Mouse (Mus musculus) kidney, embryonic 14.5 days (tissue): ENCODE measurements around the gene Akap1. TPM values are rescaled to one million over a fixed set of nuclear protein-coding genes. Genes with fewer than 3 reads are reported as not detected.
A peak's percentile ranks its signal among the peaks of the same experiment; 100 is the strongest.

Experiments used
- ATAC-seq: fragments of 200-750 bp; cut with Nextera tagmentation; 2 replicates; pipeline ENCODE4 v1.8.0; 2017; ENCODE audit warnings: moderate number of reproducible peaks, mild to moderate bottlenecking, moderate TSS enrichment, moderate library complexity; ENCODE audit not compliant: low FRiP score, low TSS enrichment
- H3K27ac ChIP-seq: fragments of 300-500 bp; sonication (generic); 2 replicates; pipeline ENCODE4 v1.5.1; 2014; ENCODE audit warnings: low read depth, mild to moderate bottlenecking, low read length, moderate library complexity, mixed read lengths
- H3K27me3 ChIP-seq: fragments of 300-500 bp; sonication (generic); 2 replicates; pipeline ENCODE4 v1.6.1; 2014; ENCODE audit warnings: mild to moderate bottlenecking, low read length; ENCODE audit not compliant: control insufficient read depth, insufficient read depth
- H3K36me3 ChIP-seq: fragments of 300-500 bp; sonication (generic); 2 replicates; pipeline ENCODE4 v1.6.1; 2014; ENCODE audit warnings: low read length, mixed read lengths; ENCODE audit not compliant: control insufficient read depth, insufficient read depth
- H3K4me1 ChIP-seq: fragments of 300-500 bp; sonication (generic); 2 replicates; pipeline ENCODE4 v1.6.1; 2014; ENCODE audit warnings: low read length, mixed read lengths; ENCODE audit not compliant: control insufficient read depth, insufficient read depth
- H3K4me2 ChIP-seq: fragments of 300-500 bp; sonication (generic); replicated peaks from 2 replicates; pipeline ENCODE4 v1.6.1; 2014; ENCODE audit warnings: low read depth, mild to moderate bottlenecking, low read length
- H3K4me3 ChIP-seq: fragments of 300-500 bp; sonication (generic); 2 replicates; pipeline ENCODE4 v1.5.1; 2014; ENCODE audit warnings: mild to moderate bottlenecking, low read length
- H3K9ac ChIP-seq: fragments of 300-500 bp; sonication (generic); 2 replicates; pipeline ENCODE4 v1.6.1; 2014; ENCODE audit warnings: low read depth, mild to moderate bottlenecking, low read length, moderate library complexity
- H3K9me3 ChIP-seq: fragments of 300-500 bp; sonication (generic); 2 replicates; pipeline ENCODE4 v1.6.1; 2016; ENCODE audit warnings: low read length; ENCODE audit not compliant: control insufficient read depth
- WGBS: fragments of 180-500 bp; shearing (Covaris S2); extraction: QIAGEN DNeasy Blood & Tissue Kit; methylation state at CpG from one replicate; pipeline ENCODE4 v1.1.7; 2014; 5-methylcytosine and 5-hydroxymethylcytosine counted together
- polyA plus RNA-seq: library from polyadenylated mRNA; unstranded; fragments of >200 nt; fragmentation: Nextera tagmentation; extraction: Ambion mirVana; gene quantifications from 2 replicates; pipeline ENCODE4 v1.2.1, GENCODE M21; 2014

Gene Akap1
- polyA plus RNA-seq, 1 experiment from 2014 or later = 20.2 TPM

- Histone ChIP-seq H3K9ac (peak overlapping the region; percentile 81), H3K27ac (no peak overlapping the region), H3K9me3 (no peaks in the 10 kb centered on the region), H3K4me3 (peak overlapping the region; percentile 77), H3K27me3 (no peaks in the 10 kb centered on the region; the same call in 1 of the 2 replicates), H3K36me3 (no peaks in the 10 kb centered on the region), H3K4me2 (peak overlapping the region; percentile 97), H3K4me1 (peaks cover 15% of the 10 kb centered on the region; the same call in 1 of the 2 replicates)
- 1% methylated on average over 32 of the region's 32 CpGs for WGBS
- ATAC-seq = no peak
Observed at GRCm38 (mm10) chr11:88863071-88863903, 1.1 kb downstream of the Akap1 start.

GRCm38 (mm10) chr11:88862355-88862754, 2.0 kb downstream of the Akap1 start:
- Histone ChIP-seq H3K4me3 (peak overlapping the region; percentile 77; the same call in 1 of the 2 replicates), H3K4me2 (peak overlapping the region; percentile 97), H3K36me3 (no peaks in the 10 kb centered on the region), H3K9ac (peak overlapping the region; percentile 81; the same call in 1 of the 2 replicates), H3K9me3 (no peaks in the 10 kb centered on the region), H3K4me1 (peaks cover 18% of the 10 kb centered on the region), H3K27ac (no peak overlapping the region), H3K27me3 (no peaks in the 10 kb centered on the region; the same call in 1 of the 2 replicates)
- WGBS = 66% methylated on average over 2 of the region's 2 CpGs
- ATAC-seq = no peak

- ATAC-seq = no peak
- Histone ChIP-seq H3K36me3 (no peaks in the 10 kb centered on the region), H3K9me3 (no peaks in the 10 kb centered on the region), H3K27ac (no peak overlapping the region), H3K9ac (no peak overlapping the region), H3K4me2 (no peak overlapping the region), H3K27me3 (no peaks in the 10 kb centered on the region; the same call in 1 of the 2 replicates), H3K4me1 (peaks cover 31% of the 10 kb centered on the region), H3K4me3 (no peak overlapping the region)
- WGBS = 63% methylated on average over 3 of the region's 3 CpGs
Observed at GRCm38 (mm10) chr11:88861060-88861459, 3.3 kb downstream of the Akap1 start.

- 74% methylated on average over 3 of the region's 3 CpGs for WGBS
- ATAC-seq = no peak
Observed at GRCm38 (mm10) chr11:88860641-88861040, 3.7 kb downstream of the Akap1 start.

GRCm38 (mm10) chr11:88857311-88858005, 6.9 kb downstream of the Akap1 start:
- no peak overlapping the region for H3K4me2 ChIP-seq
- H3K36me3 ChIP-seq = no peaks in the 10 kb centered on the region
- H3K9me3 ChIP-seq = no peaks in the 10 kb centered on the region
- H3K9ac ChIP-seq = no peak overlapping the region
- no peak overlapping the region for H3K4me3 ChIP-seq
- H3K4me1 ChIP-seq = peaks cover 24% of the 10 kb centered on the region
- WGBS = 37% methylated on average over 3 of the region's 3 CpGs
- no peak for ATAC-seq
- H3K27ac ChIP-seq = peak overlapping the region; percentile 37
- no peaks in the 10 kb centered on the region for H3K27me3 ChIP-seq

More at GRCm38 (mm10) chr11:88860641-88861040, 3.7 kb downstream of the Akap1 start:
- Histone ChIP-seq H3K4me3 (no peak overlapping the region), H3K27ac (no peak overlapping the region), H3K9me3 (no peaks in the 10 kb centered on the region), H3K4me2 (no peak overlapping the region), H3K36me3 (no peaks in the 10 kb centered on the region), H3K4me1 (peaks cover 34% of the 10 kb centered on the region), H3K27me3 (no peaks in the 10 kb centered on the region; the same call in 1 of the 2 replicates), H3K9ac (no peak overlapping the region)

- H3K4me2 ChIP-seq = no peak overlapping the region
- H3K4me1 ChIP-seq = peaks cover 19% of the 10 kb centered on the region
- H3K4me3 ChIP-seq = no peak overlapping the region
- WGBS = 72% methylated on average over 2 of the region's 2 CpGs
- H3K27me3 ChIP-seq = no peaks in the 10 kb centered on the region
- H3K9ac ChIP-seq = no peak overlapping the region
- peak; percentile 53; the same call in 1 of the 2 replicates for ATAC-seq
- no peaks in the 10 kb centered on the region for H3K9me3 ChIP-seq
- H3K36me3 ChIP-seq = no peaks in the 10 kb centered on the region
- no peak overlapping the region for H3K27ac ChIP-seq
Observed at GRCm38 (mm10) chr11:88856383-88856782, 8.0 kb downstream of the Akap1 start.

GRCm38 (mm10) chr11:88855795-88856194, 8.6 kb downstream of the Akap1 start:
- no peak overlapping the region for H3K27ac ChIP-seq
- no peak overlapping the region for H3K4me3 ChIP-seq
- WGBS = 49% methylated on average over 4 of the region's 4 CpGs
- no peak overlapping the region for H3K4me2 ChIP-seq
- H3K9me3 ChIP-seq = no peaks in the 10 kb centered on the region
- H3K27me3 ChIP-seq = no peaks in the 10 kb centered on the region
- ATAC-seq = no peak
- no peak overlapping the region for H3K9ac ChIP-seq
- no peaks in the 10 kb centered on the region for H3K36me3 ChIP-seq
- H3K4me1 ChIP-seq = peaks cover 19% of the 10 kb centered on the region

GRCm38 (mm10) chr11:88853588-88853987, 10.8 kb downstream of the Akap1 start:
- no peak overlapping the region for H3K4me2 ChIP-seq
- H3K9me3 ChIP-seq = no peaks in the 10 kb centered on the region
- no peak for ATAC-seq
- no peaks in the 10 kb centered on the region for H3K27me3 ChIP-seq
- H3K36me3 ChIP-seq = no peaks in the 10 kb centered on the region
- H3K4me3 ChIP-seq = no peak overlapping the region
- H3K4me1 ChIP-seq = peaks cover 31% of the 10 kb centered on the region
- WGBS = 94% methylated on average over 2 of the region's 2 CpGs
- H3K27ac ChIP-seq = no peak overlapping the region
- no peak overlapping the region for H3K9ac ChIP-seq

GRCm38 (mm10) chr11:88852806-88853205, 11.6 kb downstream of the Akap1 start:
- Histone ChIP-seq H3K27ac (no peak overlapping the region), H3K4me2 (no peak overlapping the region), H3K4me1 (peaks cover 38% of the 10 kb centered on the region), H3K9ac (no peak overlapping the region), H3K9me3 (no peaks in the 10 kb centered on the region), H3K27me3 (no peaks in the 10 kb centered on the region), H3K36me3 (no peaks in the 10 kb centered on the region), H3K4me3 (no peak overlapping the region)
- WGBS = 91% methylated on average over 4 of the region's 4 CpGs
- no peak for ATAC-seq
